ENCODE assay signal across 9 mouse cellular contexts in the genomic region with DNA sequence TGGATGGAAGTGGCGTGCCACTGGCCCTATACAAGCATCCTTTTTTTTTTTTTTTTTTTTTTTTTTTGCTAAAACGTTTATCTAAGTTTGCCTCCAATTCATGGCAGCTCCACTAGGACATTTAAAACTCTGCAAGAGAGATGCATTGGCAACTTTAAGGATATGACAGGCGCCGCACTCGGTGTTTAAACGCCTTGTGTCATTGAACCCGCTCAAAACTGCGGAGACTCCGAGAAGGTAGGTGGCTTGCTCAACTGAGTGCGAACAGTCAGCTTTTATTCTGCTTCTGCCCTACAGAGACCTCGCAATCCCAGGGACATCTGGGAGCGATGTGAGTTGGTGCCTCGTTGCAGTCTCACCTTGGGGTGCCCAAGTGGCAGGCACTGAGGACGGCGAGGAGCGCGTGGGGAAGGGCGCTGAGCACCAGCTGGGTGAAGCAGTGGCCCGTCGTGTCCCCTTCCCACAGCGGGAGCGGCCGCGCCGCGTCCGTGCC. TPM values are rescaled to one million over a fixed set of nuclear protein-coding genes. Genes with fewer than 3 reads are reported as not detected.
DNase-seq lines count a peak whose midpoint lies in the region; ATAC-seq and TF ChIP-seq lines count a peak whose summit lies in the region.
"Had no signal": no experiment of that assay in that cellular context is flagged by ENCODE, and none has a peak within 500 bp of the region (broad histone marks: within the 10 kb centered on the region; RNA-seq: fewer than 3 reads in every experiment).

No protein-coding gene starts in this region.

- H3K4me3 ChIP-seq in hindbrain, embryonic 15.5 days: peak overlapping the region; percentile 74
- peak overlapping the region; percentile 66 for H3K4me3 ChIP-seq in myocyte

- 4% methylated on average over 27 of the region's 27 CpGs for WGBS in hindbrain, embryonic 15.5 days

- H3ac ChIP-seq in myocyte (ENCODE audit: control insufficient read depth, insufficient read length): peak overlapping the region; percentile 83

- peak; percentile 4 for DNase-seq in layer of hippocampus, adult 9-10 months (ENCODE audit: low spot score)
- no peak for DNase-seq in layer of hippocampus, postnatal 36 days
- peak; percentile 47 for DNase-seq in embryo, embryonic 10.5 days (ENCODE audit: low spot score)
- no peak for DNase-seq in left cerebral cortex, postnatal 25 days (ENCODE audit: low spot score in 2 of 2)
- no peak for DNase-seq in urinary bladder, adult 18-20 months (ENCODE audit: low spot score in 2 of 2)
- DNase-seq in retina, postnatal 1 day: no peak

- peak overlapping the region; percentile 83 for H3K9ac ChIP-seq in hindbrain, embryonic 15.5 days

- H3K4me2 ChIP-seq in hindbrain, embryonic 15.5 days: peak overlapping the region; percentile 82
- peak overlapping the region; percentile 85 for H3K4me2 ChIP-seq in myocyte (ENCODE audit: low read depth)

- no peaks in the 10 kb centered on the region for H3K27me3 ChIP-seq in hindbrain, embryonic 15.5 days
- peaks cover 6% of the 10 kb centered on the region for H3K27me3 ChIP-seq in myocyte (ENCODE audit: control insufficient read depth, insufficient read depth, insufficient read length)

- H3K27ac ChIP-seq in hindbrain, embryonic 15.5 days (replicated peaks): peak overlapping the region; percentile 95

- peaks cover 9% of the 10 kb centered on the region; the same call in 1 of the 2 replicates for H3K36me3 ChIP-seq in hindbrain, embryonic 15.5 days
- H3K36me3 ChIP-seq in myocyte (ENCODE audit: control insufficient read depth, insufficient read depth): no peaks in the 10 kb centered on the region

- H3K79me2 ChIP-seq in myocyte (ENCODE audit: control insufficient read depth, insufficient read depth): no peaks in the 10 kb centered on the region

- peaks cover 13% of the 10 kb centered on the region for H3K4me1 ChIP-seq in hindbrain, embryonic 15.5 days (replicated peaks)

- no peak for ATAC-seq in hindbrain, embryonic 15.5 days (ENCODE audit: low FRiP score, low read depth)

- intact Hi-C loops in left cerebral cortex, postnatal 25 days (cut with DNase I): loop anchor here (5.0 kb wide), 1 partner anchor 125 kb away; a partner anchor contains a TSS

- no peaks in the 10 kb centered on the region for H3K9me3 ChIP-seq in hindbrain, embryonic 15.5 days

- TF ChIP-seq POLR2A in myocyte (IDR thresholded peaks at IDR 0.05; ENCODE audit: insufficient read length, low read depth): no peak

TF ChIP-seq in myocyte, 11 proteins besides CTCF, POLR2A, EP300 and RAD21:
- TF ChIP-seq MAX (IDR thresholded peaks at IDR 0.05; ENCODE audit: low read depth) (no peak), POLR2AphosphoS2 (IDR thresholded peaks at IDR 0.05; ENCODE audit: insufficient read length, low read depth) (no peak), MYOD1 (IDR thresholded peaks at IDR 0.05; ENCODE audit: control insufficient read depth in 1 of 3, insufficient read length in 2 of 3, low read depth in 2 of 3) (peak in 1 of 3 experiments; percentile 11), USF1 (IDR thresholded peaks at IDR 0.05; ENCODE audit: low read depth) (no peak), TCF12 (IDR thresholded peaks at IDR 0.05; ENCODE audit: insufficient read depth, poor library complexity, severe bottlenecking) (no peak), MYOG (IDR thresholded peaks at IDR 0.05; ENCODE audit: control insufficient read depth in 1 of 3, insufficient read depth in 1 of 3, insufficient read length in 2 of 3, low read depth in 2 of 3) (peak in 1 of 3 experiments; percentile 30), REST (IDR thresholded peaks at IDR 0.05; ENCODE audit: insufficient read depth, insufficient read length) (no peak), E2F4 (IDR thresholded peaks at IDR 0.05; ENCODE audit: insufficient read depth) (no peak), TCF3 (IDR thresholded peaks at IDR 0.05; ENCODE audit: insufficient read length, low read depth) (no peak), CEBPB (IDR thresholded peaks at IDR 0.05; ENCODE audit: insufficient read depth, poor library complexity, severe bottlenecking) (no peak), SRF (IDR thresholded peaks at IDR 0.05; ENCODE audit: control insufficient read depth, insufficient read length, low read depth) (no peak)

RNA-seq across cellular contexts. Expression of a gene that starts 0.7 kb away (rescaled TPM):
- 1 to 10 TPM; 8.2 to 9.0 TPM for total RNA-seq in layer of hippocampus, postnatal 36 days (2021)
- 9.1 and 9.6 TPM in 2 replicates for polyA plus RNA-seq in hindbrain, embryonic 15.5 days (2015; fragmentation: Nextera tagmentation; extraction: Ambion mirVana)
- polyA plus RNA-seq in myocyte (2012; fragmentation: generic; extraction: Trizol): 4.6 TPM
- total RNA-seq in left cerebral cortex, postnatal 25 days (2021): 10 to 100 TPM in 1 of 2 experiments, 1 to 10 TPM in 1; 8.6 to 11.5 TPM

RNA-seq across cellular contexts. Expression of a gene that starts 30.2 kb away (rescaled TPM):
- 10 to 100 TPM; 46.9 to 52.4 TPM for total RNA-seq in layer of hippocampus, postnatal 36 days (2021)
- 22.3 and 25.5 TPM in 2 replicates for polyA plus RNA-seq in hindbrain, embryonic 15.5 days (2015; fragmentation: Nextera tagmentation; extraction: Ambion mirVana)
- polyA plus RNA-seq in myocyte (2012; fragmentation: generic; extraction: Trizol): 1.8 TPM
- total RNA-seq in left cerebral cortex, postnatal 25 days (2021): 10 to 100 TPM; 57.3 to 61.6 TPM
- total RNA-seq: neutrophil, adult 5-6 weeks had no signal

RNA-seq across cellular contexts. Expression of a gene that starts 44.6 kb away (rescaled TPM):
- 10 to 100 TPM; 50.4 to 72.7 TPM for total RNA-seq in layer of hippocampus, postnatal 36 days (2021)
- polyA plus RNA-seq in hindbrain, embryonic 15.5 days (2015; fragmentation: Nextera tagmentation; extraction: Ambion mirVana): 30.3 and 34.0 TPM in 2 replicates
- polyA plus RNA-seq in myocyte (2012; fragmentation: generic; extraction: Trizol): 50.9 TPM
- total RNA-seq in left cerebral cortex, postnatal 25 days (2021): 10 to 100 TPM; 43.9 to 44.9 TPM

RNA-seq across cellular contexts. Expression of a gene that starts 56.1 kb away (rescaled TPM):
- 10 to 100 TPM; 56.3 to 60.0 TPM for total RNA-seq in layer of hippocampus, postnatal 36 days (2021)
- polyA plus RNA-seq in hindbrain, embryonic 15.5 days (2015; fragmentation: Nextera tagmentation; extraction: Ambion mirVana): 18.3 and 20.4 TPM in 2 replicates
- 4.2 TPM for polyA plus RNA-seq in myocyte (2012; fragmentation: generic; extraction: Trizol)
- 10 to 100 TPM; 58.8 to 67.8 TPM for total RNA-seq in left cerebral cortex, postnatal 25 days (2021)

Comparison
In these comparisons a context has a peak if more than half of its experiments do, and no peak if none do; other contexts are left out.
1. DNase-seq: peak in layer of hippocampus, adult 9-10 months (single experiment) and embryo, embryonic 10.5 days (single experiment); none in layer of hippocampus, postnatal 36 days (0 of 2), left cerebral cortex, postnatal 25 days (0 of 2), urinary bladder, adult 18-20 months (0 of 2) and retina, postnatal 1 day (single experiment).